Mouse (Mus musculus) small intestine, adult 2 months (tissue): ENCODE measurements around the gene Ccdc62. TPM values are rescaled to one million over a fixed set of nuclear protein-coding genes. Genes with fewer than 3 reads are reported as not detected.

ENCODE experiments used
- H3K27ac ChIP-seq: fragments of 200-500 bp; 2 replicates; pipeline ENCODE4 v1.5.1; 2012; ENCODE audit warnings: low read depth, low read length, control low read depth, inconsistent platforms; ENCODE audit not compliant: insufficient read depth
- H3K27me3 ChIP-seq: fragments of 200-500 bp; 2 replicates; pipeline ENCODE4 v1.6.1; 2012; ENCODE audit warnings: mild to moderate bottlenecking, moderate library complexity, low read length, inconsistent platforms; ENCODE audit not compliant: control insufficient read depth, insufficient read depth
- H3K36me3 ChIP-seq: fragments of 200-500 bp; 2 replicates; pipeline ENCODE4 v1.6.1; 2012; ENCODE audit warnings: mild to moderate bottlenecking, low read length, control low read depth, inconsistent platforms; ENCODE audit not compliant: control insufficient read depth, insufficient read depth
- H3K4me1 ChIP-seq: fragments of 200-500 bp; 2 replicates; pipeline ENCODE4 v1.6.1; 2012; ENCODE audit warnings: low read length, inconsistent platforms, mixed read lengths; ENCODE audit not compliant: control insufficient read depth, insufficient read depth, insufficient read length
- H3K4me3 ChIP-seq: fragments of 200-500 bp; 2 replicates; pipeline ENCODE4 v1.5.1; 2012; ENCODE audit warnings: low read depth, mild to moderate bottlenecking, control low read depth, inconsistent platforms, low read length, moderate library complexity
- CTCF ChIP-seq: fragments of 200-500 bp; IDR thresholded peaks from 2 replicates; pipeline ENCODE4 v1.5.1; 2012; ENCODE audit warnings: low read depth, mild to moderate bottlenecking, control low read depth, inconsistent platforms, low read length, moderate library complexity, mixed read lengths; ENCODE audit not compliant: insufficient replicate concordance, insufficient read length; ENCODE audit errors: extremely low read depth
- POLR2A ChIP-seq: fragments of 200-500 bp; IDR thresholded peaks from 2 replicates; pipeline ENCODE4 v1.6.1; 2012; ENCODE audit warnings: low read depth, mild to moderate bottlenecking, control low read depth, inconsistent platforms, low read length, moderate library complexity
- WGBS: fragments of 180-500 bp; shearing (Covaris S2); methylation state at CpG from one replicate; pipeline ENCODE4 v1.1.7; 2018; 5-methylcytosine and 5-hydroxymethylcytosine counted together
- polyA plus RNA-seq: library from polyadenylated mRNA; depleted of rRNA; stranded (reverse); fragments of >200 nt; gene quantifications from 2 replicates; pipeline ENCODE4 v1.2.3, GENCODE M21; 2012

Gene Ccdc62
- polyA plus RNA-seq, 1 experiment = 1.9 TPM

DNA sequence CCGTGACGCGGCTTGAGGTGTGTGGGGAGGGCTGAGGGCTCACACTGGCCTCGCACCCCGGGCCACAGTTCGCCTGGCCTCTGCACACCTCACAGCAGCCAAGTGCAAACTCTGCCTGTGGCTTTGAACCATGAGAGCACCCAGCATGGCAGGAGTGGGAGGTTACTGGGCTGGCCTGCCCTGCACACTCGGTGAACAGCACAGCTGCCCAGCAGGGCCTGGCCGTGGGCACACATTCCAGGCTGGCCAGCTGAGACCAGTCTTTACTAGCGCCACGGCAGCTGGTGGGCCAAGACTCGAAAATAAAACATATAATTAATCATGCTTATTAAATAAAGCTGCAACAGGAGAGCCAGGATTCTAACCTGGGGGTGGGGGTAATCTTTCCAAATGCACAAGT is 75.1 kb downstream of the Ccdc62 start:
- TF ChIP-seq POLR2A (no peak), CTCF (no peak)
- WGBS = 62% methylated on average over 11 of the region's 11 CpGs
- H3K27me3 ChIP-seq = no peaks in the 10 kb centered on the region
- peaks cover 62% of the 10 kb centered on the region for H3K4me1 ChIP-seq
- no peak overlapping the region for H3K4me3 ChIP-seq
- peak overlapping the region; percentile 74 for H3K27ac ChIP-seq
- H3K36me3 ChIP-seq = peaks cover 61% of the 10 kb centered on the region

DNA sequence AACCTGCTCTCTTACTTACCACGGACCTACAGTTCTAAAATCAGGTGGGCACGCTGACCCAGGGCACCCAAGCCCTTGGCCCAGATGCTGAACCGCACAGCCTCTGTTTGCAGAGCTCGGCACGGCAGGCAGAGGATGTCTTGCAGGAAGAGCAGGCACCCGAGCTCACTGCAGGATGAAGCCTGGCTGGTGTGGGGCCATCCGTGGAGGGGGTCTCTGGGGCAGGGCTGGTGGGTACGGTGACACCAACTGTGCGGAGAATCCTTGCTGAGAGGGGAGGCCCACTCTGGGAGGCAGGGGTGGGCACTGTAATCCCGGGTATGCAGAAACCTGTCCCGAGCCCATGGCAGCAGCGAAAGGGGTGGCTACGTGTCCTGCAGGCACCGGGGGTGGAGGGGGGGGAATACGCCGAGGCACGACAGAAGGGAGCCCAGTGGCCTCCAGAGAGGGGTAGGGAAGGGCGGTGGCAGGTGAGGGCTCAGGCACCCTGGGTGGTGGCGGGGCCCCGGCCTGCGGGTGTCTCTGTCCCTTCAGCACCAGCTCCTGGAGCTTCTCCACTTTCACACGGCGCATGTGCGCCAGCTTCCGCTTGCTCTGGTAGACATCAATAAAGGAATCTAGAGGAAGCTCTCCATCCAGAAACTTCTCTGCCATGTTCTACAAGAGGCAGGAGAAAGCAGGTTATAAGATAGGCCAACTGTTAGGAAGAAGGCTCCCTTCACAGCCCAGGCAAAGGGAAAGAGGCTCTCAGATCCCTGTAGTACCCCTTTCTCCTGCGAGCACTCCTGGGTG is 75.8 kb downstream of the Ccdc62 start:
- 78% methylated on average over 26 of the region's 26 CpGs for WGBS
- peak overlapping the region; percentile 71 for H3K27ac ChIP-seq
- no peaks in the 10 kb centered on the region for H3K27me3 ChIP-seq
- H3K36me3 ChIP-seq = peaks cover 56% of the 10 kb centered on the region
- TF ChIP-seq POLR2A = no peak
- TF ChIP-seq CTCF = no peak
- H3K4me3 ChIP-seq = no peak overlapping the region
- H3K4me1 ChIP-seq = peaks cover 63% of the 10 kb centered on the region

DNA sequence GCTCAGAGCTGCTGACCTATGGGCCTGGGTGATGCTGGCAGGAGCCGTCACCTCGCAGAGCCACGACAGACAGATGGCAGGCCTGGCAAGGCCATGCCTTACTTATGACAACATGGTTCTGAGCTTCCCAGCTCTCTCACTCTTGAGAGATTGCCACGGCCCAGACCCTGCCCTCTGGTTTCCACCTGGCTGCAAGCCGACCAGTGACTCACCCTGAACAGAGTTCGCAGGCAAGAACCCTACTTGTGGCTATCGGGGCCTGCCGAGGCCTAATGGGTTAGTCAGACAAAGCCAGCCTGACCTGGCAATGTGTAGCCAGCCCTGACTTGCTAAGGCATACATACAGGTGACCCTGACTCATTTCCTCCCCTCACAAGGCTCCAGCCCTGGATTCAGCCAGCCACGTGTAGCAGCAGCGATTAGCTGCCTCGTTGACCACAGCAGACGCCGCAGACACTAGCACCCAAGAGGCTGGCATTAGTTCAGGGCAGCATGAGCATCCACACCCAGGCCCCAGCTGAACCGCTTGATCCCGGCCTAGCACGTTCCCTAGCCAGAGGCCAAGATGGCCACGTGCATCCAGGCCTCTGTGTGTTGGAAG is 76.5 kb downstream of the Ccdc62 start:
- H3K27me3 ChIP-seq = no peaks in the 10 kb centered on the region
- H3K36me3 ChIP-seq = peaks cover 49% of the 10 kb centered on the region
- peak overlapping the region; percentile 86 for H3K27ac ChIP-seq
- peaks cover 69% of the 10 kb centered on the region for H3K4me1 ChIP-seq
- WGBS = 47% methylated on average over 17 of the region's 17 CpGs
- TF ChIP-seq CTCF = no peak
- no peak for TF ChIP-seq POLR2A
- H3K4me3 ChIP-seq = no peak overlapping the region

DNA sequence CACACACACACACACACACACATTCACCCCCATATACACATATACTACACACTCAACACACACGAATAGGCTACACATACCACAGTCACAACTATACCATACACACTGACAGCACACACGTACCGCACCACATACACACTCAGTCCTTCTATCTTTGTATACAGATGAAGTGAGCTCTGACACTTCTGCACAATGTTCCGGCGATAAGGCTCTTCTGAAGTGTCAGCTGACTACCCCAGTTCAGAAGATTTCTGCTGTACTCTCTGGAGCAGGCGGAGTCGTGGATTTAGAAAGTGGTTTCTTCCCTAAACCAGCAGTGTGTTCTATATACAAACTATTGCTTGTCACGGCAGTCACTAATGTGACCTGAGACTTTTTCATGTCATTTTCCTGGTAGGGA is 79.6 kb downstream of the Ccdc62 start:
- H3K4me1 ChIP-seq = peaks cover 68% of the 10 kb centered on the region
- H3K27ac ChIP-seq = peak overlapping the region; percentile 46

DNA sequence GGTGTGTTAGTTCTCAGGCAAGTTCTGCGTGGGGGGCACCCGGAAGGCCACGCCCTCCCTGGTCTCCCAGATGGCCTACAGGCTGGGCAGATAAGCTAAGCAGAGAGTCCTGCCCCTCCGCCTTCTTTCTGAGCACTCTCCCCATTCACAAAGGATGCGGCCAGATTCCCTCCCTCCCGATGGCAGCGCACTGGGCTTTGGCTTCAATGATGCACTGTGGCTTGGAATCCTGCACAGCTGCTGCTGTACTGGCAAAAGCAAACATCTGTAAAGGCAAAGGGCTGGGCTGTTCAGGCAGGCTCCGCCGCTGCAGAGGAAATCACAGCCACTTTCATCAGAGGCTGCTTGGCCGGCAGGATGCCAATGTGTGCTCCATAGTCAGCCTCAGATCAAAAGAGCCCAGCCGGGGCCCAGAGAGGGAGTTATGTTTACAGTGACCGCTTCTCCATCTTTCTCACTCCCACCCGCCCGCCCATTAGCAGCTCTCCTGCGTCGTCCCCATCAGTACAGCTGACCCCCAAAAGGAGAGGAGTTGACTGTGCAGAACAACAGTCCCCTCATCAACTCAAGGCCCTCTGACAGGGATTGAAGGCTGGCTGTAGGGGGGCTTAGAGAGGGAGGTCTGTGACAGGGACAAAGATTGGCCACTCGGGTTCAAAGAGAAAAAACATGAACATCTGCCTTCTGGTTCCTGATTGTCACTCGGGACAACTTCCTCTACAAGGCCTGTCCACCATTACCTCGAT is 80.6 kb downstream of the Ccdc62 start:
- Histone ChIP-seq H3K4me1 (peaks cover 66% of the 10 kb centered on the region), H3K36me3 (peaks cover 27% of the 10 kb centered on the region), H3K27me3 (no peaks in the 10 kb centered on the region), H3K27ac (peak overlapping the region; percentile 25; the same call in 1 of the 2 replicates), H3K4me3 (no peak overlapping the region)
- 13% methylated on average over 19 of the region's 19 CpGs for WGBS
- TF ChIP-seq CTCF (no peak), POLR2A (0 out of 2 replicates have a peak, but pooled peaks have one; percentile 29)

More for the DNA sequence above, 79.6 kb downstream of the Ccdc62 start:
- H3K27me3 ChIP-seq = no peaks in the 10 kb centered on the region
- TF ChIP-seq CTCF = no peak
- no peak for TF ChIP-seq POLR2A
- H3K36me3 ChIP-seq = peaks cover 34% of the 10 kb centered on the region
- no peak overlapping the region for H3K4me3 ChIP-seq
- WGBS = 42% methylated on average over 8 of the region's 8 CpGs

DNA sequence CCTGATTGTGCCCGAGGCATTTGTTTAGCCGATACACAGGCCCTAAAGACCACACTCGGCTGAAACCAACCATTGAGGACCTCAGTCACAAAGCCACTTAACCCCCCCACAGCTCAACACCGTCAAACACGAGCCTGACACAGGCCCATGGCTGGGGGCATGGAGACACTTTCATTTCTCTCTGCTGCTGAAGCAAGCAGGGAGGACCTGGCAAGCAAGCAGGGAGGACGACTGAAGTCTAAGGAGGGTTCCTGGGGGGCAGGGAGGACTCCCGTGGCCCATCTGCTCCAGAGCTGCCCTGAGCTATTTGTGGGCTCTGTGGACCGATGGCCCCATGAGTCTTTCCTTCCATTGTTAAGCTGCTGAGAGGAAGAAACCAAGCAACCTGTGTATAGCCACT is 81.4 kb downstream of the Ccdc62 start:
- TF ChIP-seq CTCF (no peak), POLR2A (no peak)
- H3K36me3 ChIP-seq = peaks cover 22% of the 10 kb centered on the region
- no peaks in the 10 kb centered on the region for H3K27me3 ChIP-seq
- 61% methylated on average over 8 of the region's 8 CpGs for WGBS
- H3K27ac ChIP-seq = peak overlapping the region; percentile 25; the same call in 1 of the 2 replicates
- H3K4me3 ChIP-seq = no peak overlapping the region
- H3K4me1 ChIP-seq = peaks cover 65% of the 10 kb centered on the region
